Mouse (Mus musculus) testis, postnatal 10 days (tissue): ENCODE measurements around the gene Hdgfl2.
A peak's percentile ranks its signal among the peaks of the same experiment; 100 is the strongest.

ENCODE experiments used
- DNase-seq: peaks from one replicate; pipeline ENCODE4 v3.0.0; 2021; ENCODE audit warnings: low spot score

The Hdgfl2 gene

GRCm38 (mm10) chr17:56078880-56079795, at the start of gene Hdgfl2:
Gene Hdgfl2 (plus strand): TSS chr17:56079634.
- DNase-seq, result peak; percentile 100

- DNase-seq, result no peak
Observed at GRCm38 (mm10) chr17:56030238-56030870, 49.1 kb upstream of the Hdgfl2 start.

DNA sequence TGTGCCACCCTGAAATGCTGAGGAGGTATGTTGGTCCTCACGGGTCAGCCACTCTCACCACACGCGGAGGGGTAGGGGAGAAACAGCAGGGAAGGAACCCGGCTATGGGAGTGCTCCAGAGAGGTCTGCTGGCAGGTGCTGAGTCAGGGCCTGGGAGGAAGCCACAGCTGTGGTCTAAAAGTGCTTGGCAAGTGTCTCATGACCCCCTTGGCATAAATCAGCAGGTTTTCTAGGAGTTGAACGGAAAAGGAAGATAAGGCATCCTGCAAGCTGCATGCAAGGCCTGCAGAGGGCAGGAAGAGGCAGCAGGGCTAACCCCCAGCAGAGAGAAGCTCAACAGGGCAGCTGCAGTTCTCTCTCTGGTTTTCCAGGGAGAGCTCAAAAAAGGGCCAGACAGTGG, 48.5 kb upstream of the Hdgfl2 start:
- no peak for DNase-seq

GRCm38 (mm10) chr17:56031431-56031830, 48.0 kb upstream of the Hdgfl2 start:
- DNase-seq, result no peak

GRCm38 (mm10) chr17:56032127-56032733, 47.2 kb upstream of the Hdgfl2 start:
- DNase-seq, result no peak

DNA sequence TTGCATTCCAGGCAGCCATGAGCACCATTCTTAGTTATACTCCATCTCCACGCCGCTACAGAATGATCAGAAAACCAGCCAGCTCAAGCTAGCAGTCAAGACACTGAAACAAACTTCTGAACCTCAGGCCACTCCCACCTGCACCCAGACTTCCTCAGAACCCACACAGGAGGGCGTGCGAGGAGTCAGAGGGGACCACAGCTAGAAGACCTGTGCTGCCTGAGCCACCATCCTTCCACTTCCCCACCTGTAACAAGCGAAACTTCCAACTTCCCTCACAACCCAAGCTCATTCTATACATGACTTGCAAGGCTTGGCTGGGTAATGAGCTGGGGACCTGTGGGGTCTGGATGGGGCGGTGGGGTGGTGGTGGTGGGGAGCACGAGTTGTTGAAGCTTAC, 46.6 kb upstream of the Hdgfl2 start:
- DNase-seq, result no peak

DNA sequence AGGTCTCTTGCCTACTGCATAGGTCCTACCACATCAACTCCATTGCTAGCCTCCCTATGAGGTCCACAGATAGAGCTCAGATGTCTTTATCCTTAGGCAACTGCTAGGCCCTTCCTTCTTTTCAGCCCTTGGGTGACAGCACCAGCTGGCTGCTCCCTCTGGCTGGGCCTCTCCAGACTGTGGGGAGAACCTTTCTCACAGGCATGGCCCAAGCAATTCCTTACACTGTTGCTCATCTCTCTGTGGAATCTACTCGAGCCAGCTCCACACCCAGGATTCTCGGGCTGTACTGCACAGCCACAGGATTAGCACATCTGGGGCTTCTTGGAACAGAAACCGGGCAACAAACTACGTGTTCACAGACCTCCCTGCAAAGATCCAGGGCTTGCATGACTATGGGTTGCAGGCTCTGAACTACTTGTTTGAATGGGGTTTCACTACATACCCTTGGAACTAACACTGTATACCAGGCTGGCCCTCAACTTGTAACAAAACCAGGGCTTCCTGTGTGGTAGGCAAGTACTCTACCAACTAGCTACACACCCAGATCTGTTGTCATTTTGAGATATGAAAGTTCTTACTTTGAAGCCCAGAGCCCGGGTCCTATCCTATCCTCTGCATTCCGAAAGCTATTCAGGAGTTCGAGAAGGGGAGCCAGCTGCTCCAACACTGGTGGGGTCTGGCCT, 45.3 kb upstream of the Hdgfl2 start:
- DNase-seq, result no peak

GRCm38 (mm10) chr17:56034726-56035100, 44.7 kb upstream of the Hdgfl2 start:
- DNase-seq, result no peak

DNA sequence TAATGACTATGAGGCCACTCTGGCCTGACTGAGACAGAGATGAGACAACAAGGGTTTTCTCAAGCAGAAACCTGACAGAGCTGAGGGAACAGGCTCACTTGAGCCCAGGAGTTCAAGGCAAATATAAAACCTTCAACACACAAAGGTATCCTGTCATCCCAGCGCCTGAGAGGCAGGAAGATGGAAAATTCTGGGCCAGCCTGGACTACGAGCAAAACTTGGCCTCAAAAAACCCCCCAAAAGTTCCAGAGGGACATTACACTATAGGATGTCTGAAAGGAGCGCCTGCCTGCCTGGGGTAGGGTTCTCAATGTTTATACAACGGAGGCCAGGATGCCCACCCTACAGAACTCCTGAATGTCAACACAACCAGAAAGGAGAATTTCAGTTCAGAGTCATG, 44.2 kb upstream of the Hdgfl2 start:
- DNase-seq, result no peak

DNA sequence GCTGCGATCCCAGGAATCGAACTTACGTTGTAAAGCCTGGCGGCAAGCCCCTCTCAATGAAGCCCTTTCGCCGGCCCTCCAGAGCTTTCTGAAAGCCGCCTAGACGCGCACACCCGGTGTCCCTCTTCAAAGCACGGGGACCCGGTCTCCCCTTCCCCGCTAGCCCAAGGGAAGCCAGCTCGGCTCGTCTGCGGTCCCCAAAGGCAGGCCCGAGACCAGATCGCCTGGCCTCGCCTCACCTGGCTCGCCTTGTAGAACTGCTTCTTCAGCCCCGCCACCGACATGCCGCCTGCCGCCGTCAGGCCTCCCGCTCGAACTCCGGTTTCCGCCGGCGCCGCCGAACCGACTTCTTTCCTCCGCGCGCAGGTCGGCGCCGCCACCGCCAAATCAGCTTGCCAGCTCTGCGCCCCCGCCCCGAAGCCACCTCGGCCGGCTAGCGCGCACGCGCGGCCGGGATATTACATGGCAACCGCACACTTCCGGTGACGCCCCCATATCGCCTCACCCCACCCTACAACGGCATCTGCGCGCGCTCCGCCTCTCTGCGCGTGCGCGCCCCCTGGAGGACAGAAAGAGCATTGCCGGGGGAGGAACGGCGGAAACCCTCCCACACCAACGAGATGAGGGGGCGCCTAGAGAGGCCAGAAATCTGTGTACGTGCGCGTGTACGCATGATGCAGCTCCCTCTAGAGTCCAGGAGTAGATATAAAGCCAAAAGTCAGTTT, 43.1 kb upstream of the Hdgfl2 start, which contains the start of gene Sh3gl1:
TSS of gene Sh3gl1 (minus strand) at position 460 of the 725 bp plus-strand sequence.
- peak; percentile 99 for DNase-seq

- no peak for DNase-seq
Observed at GRCm38 (mm10) chr17:56036901-56037287, 42.5 kb upstream of the Hdgfl2 start.

GRCm38 (mm10) chr17:56038583-56039261, 40.7 kb upstream of the Hdgfl2 start:
- peak; percentile 68 for DNase-seq

DNA sequence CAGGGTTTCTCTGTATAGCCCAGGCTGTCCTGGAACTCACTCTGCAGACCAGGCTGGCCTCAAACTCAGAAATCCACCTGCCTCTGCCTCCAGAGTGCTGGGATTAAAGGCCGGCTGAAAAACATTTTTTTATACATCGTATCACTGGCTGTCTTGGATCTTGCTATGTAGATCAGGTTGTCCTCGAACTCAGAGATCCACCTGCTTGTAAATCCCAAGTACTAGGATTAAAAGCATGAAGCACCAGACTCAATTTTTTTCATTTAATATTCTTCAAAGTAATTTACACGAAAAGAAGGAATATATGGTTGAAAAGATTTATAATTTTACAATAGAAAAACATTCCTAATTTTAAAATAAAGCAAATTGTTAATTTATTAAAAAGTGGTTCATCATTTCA, 40.1 kb upstream of the Hdgfl2 start:
- DNase-seq, result no peak

- DNase-seq, result peak; percentile 96
Observed at GRCm38 (mm10) chr17:56040030-56040856, 39.2 kb upstream of the Hdgfl2 start, which contains the start of gene Chaf1a. Gene Chaf1a (plus strand): TSS chr17:56040439.

DNA sequence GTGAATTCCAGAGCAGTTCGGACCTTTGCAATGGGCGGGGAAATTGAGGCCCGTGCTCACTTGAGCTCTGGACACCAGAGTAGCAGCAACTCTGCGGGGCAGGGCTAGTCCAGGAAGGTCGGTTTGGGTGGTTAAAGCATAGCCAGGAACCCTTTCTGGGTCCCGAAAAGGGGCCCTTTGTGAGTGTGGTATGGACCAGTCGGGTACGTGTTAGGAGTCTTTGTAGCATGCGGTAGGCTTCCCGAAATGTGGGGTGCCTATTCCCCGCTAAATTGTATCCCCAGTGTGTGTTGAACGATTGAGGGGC, 38.6 kb upstream of the Hdgfl2 start:
- DNase-seq, result no peak

DNA sequence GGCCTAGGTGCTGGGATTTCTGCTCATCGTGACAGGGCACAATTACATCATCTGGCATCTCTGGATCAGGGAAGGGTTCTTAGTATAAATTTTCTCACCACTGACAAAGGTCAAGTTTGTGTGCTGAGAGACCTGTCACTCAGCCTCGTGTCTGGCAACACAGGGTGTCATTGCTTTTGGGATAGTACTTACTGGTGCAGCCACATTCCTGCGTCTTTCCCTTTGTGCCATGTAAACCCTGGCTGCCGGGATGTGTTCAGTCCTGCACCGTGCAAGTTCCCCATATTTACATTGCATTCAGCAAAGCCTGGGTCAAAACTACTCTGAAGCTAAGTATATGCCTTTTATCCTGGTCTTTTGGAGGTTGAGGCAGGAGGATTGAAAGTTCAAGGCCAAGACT, 28.1 kb upstream of the Hdgfl2 start:
- DNase-seq, result no peak

GRCm38 (mm10) chr17:56054938-56055337, 24.5 kb upstream of the Hdgfl2 start:
- DNase-seq, result no peak

DNA sequence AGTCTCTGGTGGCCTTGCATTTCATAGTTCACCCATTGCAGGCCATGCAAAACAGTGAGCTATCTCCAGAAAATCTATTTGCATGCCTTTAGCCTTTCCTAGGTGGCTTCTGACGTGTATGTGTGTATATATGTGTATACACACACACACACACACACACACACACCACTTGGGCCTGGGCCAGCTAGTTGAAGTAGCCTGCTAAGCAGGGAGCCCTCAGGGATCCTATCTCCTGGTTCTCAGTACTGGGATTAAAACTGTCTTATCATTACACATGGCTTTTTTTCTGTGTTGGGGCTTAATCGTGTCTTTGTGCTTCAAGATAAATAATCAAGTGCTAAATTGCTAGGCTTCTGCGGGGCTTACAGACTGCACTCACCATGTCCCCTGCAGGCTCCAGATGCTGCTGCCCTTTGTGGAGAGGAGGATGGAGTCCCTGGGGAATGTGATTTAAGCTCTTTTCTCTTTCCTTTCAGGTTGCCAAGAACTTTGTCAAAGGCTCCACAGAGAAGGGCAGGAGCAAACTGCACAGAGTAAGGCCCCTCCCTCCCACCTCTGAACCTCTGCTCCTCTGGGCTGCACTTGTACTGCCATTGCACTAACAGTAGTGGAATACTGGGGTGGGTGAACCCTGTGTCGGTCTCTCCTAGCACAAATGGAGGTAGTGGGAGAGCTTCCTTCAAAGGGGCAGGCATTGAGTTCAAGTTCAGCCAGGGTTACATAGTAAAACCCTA, 23.3 kb upstream of the Hdgfl2 start:
- DNase-seq, result no peak

- DNase-seq, result no peak
Observed at GRCm38 (mm10) chr17:56057381-56058120, 21.9 kb upstream of the Hdgfl2 start.
